Mouse (Mus musculus): Measurements from ENCODE around the gene Tcp10b. TPM values are rescaled to one million over a fixed set of nuclear protein-coding genes. Genes with fewer than 3 reads are reported as not detected.
"Not testable (repeated sequence)": the region's sequence is repeated elsewhere in the genome, so short reads cannot be mapped to it uniquely, and the experiment has no call there.

The Tcp10b gene
- polyA plus RNA-seq, 1 experiment: not detected

DNA sequence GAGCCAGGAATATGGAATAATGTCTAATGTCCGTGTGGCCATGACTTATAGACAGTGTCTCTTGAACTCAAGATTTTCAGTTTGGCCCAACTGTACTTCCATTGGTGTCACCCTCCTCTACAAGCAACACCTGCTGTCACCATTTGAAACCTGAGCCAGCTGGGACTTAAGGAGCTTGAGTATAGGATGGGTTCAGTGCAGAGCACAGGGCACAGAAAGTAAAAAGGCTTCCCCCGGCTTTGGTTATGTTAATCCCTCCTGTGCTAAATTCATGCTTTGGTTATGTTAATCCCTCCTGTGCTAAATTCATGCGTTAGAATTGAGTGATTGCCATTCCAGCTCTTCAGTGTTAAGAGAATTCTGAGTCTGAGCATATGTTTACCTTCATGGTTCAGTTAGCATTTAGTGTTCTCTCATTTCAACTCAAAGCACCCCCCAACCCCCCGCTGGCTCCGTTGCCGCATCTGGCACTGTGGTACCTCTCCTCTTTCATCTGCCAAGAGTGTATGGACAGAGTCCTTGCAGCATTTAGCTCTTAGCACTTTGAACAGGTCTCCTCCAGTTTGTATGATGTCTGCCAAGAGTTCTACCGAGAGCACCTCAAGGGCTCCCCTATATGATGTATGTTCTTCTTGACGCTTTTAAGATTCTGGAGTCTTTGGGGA is 31.3 kb downstream of the Tcp10b start:
- H3K4me3 ChIP-seq (ENCODE audit: low read depth, low read length); H3K4me1 ChIP-seq (ENCODE audit: control insufficient read depth, insufficient read depth, low read length); H3K36me3 ChIP-seq (ENCODE audit: control insufficient read depth, insufficient read depth, low read length, poor library complexity, severe bottlenecking); H3K27me3 ChIP-seq (ENCODE audit: control insufficient read depth, insufficient read depth, low read length, poor library complexity, severe bottlenecking); H3K9ac ChIP-seq (ENCODE audit: low read depth, poor library complexity, severe bottlenecking); H3K27ac ChIP-seq (ENCODE audit: insufficient read depth, low read length); H3K9me3 ChIP-seq (replicated peaks; ENCODE audit: control insufficient read depth, insufficient read depth, low read length, poor library complexity, severe bottlenecking): not testable (repeated sequence)

GRCm38 (mm10) chr17:13092960-13093359 is 32.1 kb downstream of the Tcp10b start:
- not testable (repeated sequence) for H3K36me3 ChIP-seq (ENCODE audit: control insufficient read depth, insufficient read depth, low read length, poor library complexity, severe bottlenecking); H3K9me3 ChIP-seq (replicated peaks; ENCODE audit: control insufficient read depth, insufficient read depth, low read length, poor library complexity, severe bottlenecking); H3K27ac ChIP-seq (ENCODE audit: insufficient read depth, low read length); H3K9ac ChIP-seq (ENCODE audit: low read depth, poor library complexity, severe bottlenecking); H3K27me3 ChIP-seq (ENCODE audit: control insufficient read depth, insufficient read depth, low read length, poor library complexity, severe bottlenecking); H3K4me3 ChIP-seq (ENCODE audit: low read depth, low read length); H3K4me1 ChIP-seq (ENCODE audit: control insufficient read depth, insufficient read depth, low read length)

- not testable (repeated sequence) for H3K36me3 ChIP-seq (ENCODE audit: control insufficient read depth, insufficient read depth, low read length, poor library complexity, severe bottlenecking); H3K4me1 ChIP-seq (ENCODE audit: control insufficient read depth, insufficient read depth, low read length); H3K4me3 ChIP-seq (ENCODE audit: low read depth, low read length); H3K9ac ChIP-seq (ENCODE audit: low read depth, poor library complexity, severe bottlenecking); H3K27me3 ChIP-seq (ENCODE audit: control insufficient read depth, insufficient read depth, low read length, poor library complexity, severe bottlenecking); H3K27ac ChIP-seq (ENCODE audit: insufficient read depth, low read length); H3K9me3 ChIP-seq (replicated peaks; ENCODE audit: control insufficient read depth, insufficient read depth, low read length, poor library complexity, severe bottlenecking)
Measured at GRCm38 (mm10) chr17:13106563-13106962, 45.7 kb downstream of the Tcp10b start.

GRCm38 (mm10) chr17:13112504-13113291 is 51.8 kb downstream of the Tcp10b start:
- not testable (repeated sequence) for H3K4me1 ChIP-seq (ENCODE audit: control insufficient read depth, insufficient read depth, low read length); H3K4me3 ChIP-seq (ENCODE audit: low read depth, low read length); H3K9ac ChIP-seq (ENCODE audit: low read depth, poor library complexity, severe bottlenecking); H3K27ac ChIP-seq (ENCODE audit: insufficient read depth, low read length); H3K36me3 ChIP-seq (ENCODE audit: control insufficient read depth, insufficient read depth, low read length, poor library complexity, severe bottlenecking); H3K9me3 ChIP-seq (replicated peaks; ENCODE audit: control insufficient read depth, insufficient read depth, low read length, poor library complexity, severe bottlenecking); H3K27me3 ChIP-seq (ENCODE audit: control insufficient read depth, insufficient read depth, low read length, poor library complexity, severe bottlenecking)

- H3K4me3 ChIP-seq (ENCODE audit: low read depth, low read length); H3K27ac ChIP-seq (ENCODE audit: insufficient read depth, low read length); H3K9ac ChIP-seq (ENCODE audit: low read depth, poor library complexity, severe bottlenecking); H3K27me3 ChIP-seq (ENCODE audit: control insufficient read depth, insufficient read depth, low read length, poor library complexity, severe bottlenecking); H3K36me3 ChIP-seq (ENCODE audit: control insufficient read depth, insufficient read depth, low read length, poor library complexity, severe bottlenecking); H3K9me3 ChIP-seq (replicated peaks; ENCODE audit: control insufficient read depth, insufficient read depth, low read length, poor library complexity, severe bottlenecking); H3K4me1 ChIP-seq (ENCODE audit: control insufficient read depth, insufficient read depth, low read length): not testable (repeated sequence)
Measured at GRCm38 (mm10) chr17:13123308-13124038, 62.6 kb downstream of the Tcp10b start.

DNA sequence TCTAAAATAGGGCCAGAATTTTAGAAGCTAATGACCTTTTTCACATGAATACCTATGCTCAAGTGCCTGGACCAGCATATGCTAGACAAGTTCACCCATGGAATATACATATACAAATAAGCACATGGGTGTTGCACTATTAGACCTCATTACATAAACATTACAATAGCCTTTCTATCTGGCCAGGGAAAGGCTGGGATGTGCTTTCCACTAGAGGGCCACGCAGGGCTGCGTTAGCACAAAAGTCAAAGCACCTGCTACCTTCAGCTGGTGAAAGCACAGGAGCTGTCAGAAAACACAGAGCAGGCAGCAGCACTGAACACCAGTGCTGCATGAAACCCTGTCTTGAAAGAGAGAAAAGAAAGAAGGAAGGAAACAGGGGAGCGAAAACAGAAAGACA is 63.3 kb downstream of the Tcp10b start:
- not testable (repeated sequence) for H3K9ac ChIP-seq (ENCODE audit: low read depth, poor library complexity, severe bottlenecking); H3K4me1 ChIP-seq (ENCODE audit: control insufficient read depth, insufficient read depth, low read length); H3K36me3 ChIP-seq (ENCODE audit: control insufficient read depth, insufficient read depth, low read length, poor library complexity, severe bottlenecking); H3K4me3 ChIP-seq (ENCODE audit: low read depth, low read length); H3K9me3 ChIP-seq (replicated peaks; ENCODE audit: control insufficient read depth, insufficient read depth, low read length, poor library complexity, severe bottlenecking); H3K27me3 ChIP-seq (ENCODE audit: control insufficient read depth, insufficient read depth, low read length, poor library complexity, severe bottlenecking); H3K27ac ChIP-seq (ENCODE audit: insufficient read depth, low read length)

GRCm38 (mm10) chr17:13129324-13129723 is 68.4 kb downstream of the Tcp10b start:
- not testable (repeated sequence) for H3K4me3 ChIP-seq (ENCODE audit: low read depth, low read length); H3K27me3 ChIP-seq (ENCODE audit: control insufficient read depth, insufficient read depth, low read length, poor library complexity, severe bottlenecking); H3K4me1 ChIP-seq (ENCODE audit: control insufficient read depth, insufficient read depth, low read length); H3K36me3 ChIP-seq (ENCODE audit: control insufficient read depth, insufficient read depth, low read length, poor library complexity, severe bottlenecking); H3K9ac ChIP-seq (ENCODE audit: low read depth, poor library complexity, severe bottlenecking); H3K27ac ChIP-seq (ENCODE audit: insufficient read depth, low read length); H3K9me3 ChIP-seq (replicated peaks; ENCODE audit: control insufficient read depth, insufficient read depth, low read length, poor library complexity, severe bottlenecking)

GRCm38 (mm10) chr17:13129737-13130465 is 69.0 kb downstream of the Tcp10b start:
- not testable (repeated sequence) for H3K27me3 ChIP-seq (ENCODE audit: control insufficient read depth, insufficient read depth, low read length, poor library complexity, severe bottlenecking); H3K36me3 ChIP-seq (ENCODE audit: control insufficient read depth, insufficient read depth, low read length, poor library complexity, severe bottlenecking); H3K4me3 ChIP-seq (ENCODE audit: low read depth, low read length); H3K9me3 ChIP-seq (replicated peaks; ENCODE audit: control insufficient read depth, insufficient read depth, low read length, poor library complexity, severe bottlenecking); H3K27ac ChIP-seq (ENCODE audit: insufficient read depth, low read length); H3K9ac ChIP-seq (ENCODE audit: low read depth, poor library complexity, severe bottlenecking); H3K4me1 ChIP-seq (ENCODE audit: control insufficient read depth, insufficient read depth, low read length)

GRCm38 (mm10) chr17:13131710-13132109 is 70.8 kb downstream of the Tcp10b start, which contains the start of gene Unc93a:
TSS of gene Unc93a (minus strand) at chr17:13131810.
- H3K4me1 ChIP-seq (ENCODE audit: control insufficient read depth, insufficient read depth, low read length); H3K9ac ChIP-seq (ENCODE audit: low read depth, poor library complexity, severe bottlenecking); H3K36me3 ChIP-seq (ENCODE audit: control insufficient read depth, insufficient read depth, low read length, poor library complexity, severe bottlenecking); H3K4me3 ChIP-seq (ENCODE audit: low read depth, low read length); H3K9me3 ChIP-seq (replicated peaks; ENCODE audit: control insufficient read depth, insufficient read depth, low read length, poor library complexity, severe bottlenecking); H3K27ac ChIP-seq (ENCODE audit: insufficient read depth, low read length); H3K27me3 ChIP-seq (ENCODE audit: control insufficient read depth, insufficient read depth, low read length, poor library complexity, severe bottlenecking): not testable (repeated sequence)

Data from ES-Bruce4 (cell line).